Mouse (Mus musculus) liver, embryonic 14.5 days (tissue): ENCODE data around the gene Pik3cd.

ENCODE experiments used
- CTCF ChIP-seq: IDR thresholded peaks from 2 replicates; pipeline ENCODE4 v1.5.1; 2016; ENCODE audit warnings: antibody characterized with exemption, low read depth, control low read depth
- EP300 ChIP-seq: IDR thresholded peaks from 2 replicates; pipeline ENCODE4 v1.6.1; 2016; ENCODE audit warnings: antibody characterized with exemption, low read depth

GRCm38 (mm10) chr4:149660598-149660997 is 41.8 kb downstream of the Pik3cd start:
- TF ChIP-seq CTCF (no peak), EP300 (no peak)
